Mouse (Mus musculus): Measurements from ENCODE around the gene Asah2.
"Not testable (repeated sequence)": the region's sequence is repeated elsewhere in the genome, so short reads cannot be mapped to it uniquely, and the experiment has no call there.

Gene Asah2

DNA sequence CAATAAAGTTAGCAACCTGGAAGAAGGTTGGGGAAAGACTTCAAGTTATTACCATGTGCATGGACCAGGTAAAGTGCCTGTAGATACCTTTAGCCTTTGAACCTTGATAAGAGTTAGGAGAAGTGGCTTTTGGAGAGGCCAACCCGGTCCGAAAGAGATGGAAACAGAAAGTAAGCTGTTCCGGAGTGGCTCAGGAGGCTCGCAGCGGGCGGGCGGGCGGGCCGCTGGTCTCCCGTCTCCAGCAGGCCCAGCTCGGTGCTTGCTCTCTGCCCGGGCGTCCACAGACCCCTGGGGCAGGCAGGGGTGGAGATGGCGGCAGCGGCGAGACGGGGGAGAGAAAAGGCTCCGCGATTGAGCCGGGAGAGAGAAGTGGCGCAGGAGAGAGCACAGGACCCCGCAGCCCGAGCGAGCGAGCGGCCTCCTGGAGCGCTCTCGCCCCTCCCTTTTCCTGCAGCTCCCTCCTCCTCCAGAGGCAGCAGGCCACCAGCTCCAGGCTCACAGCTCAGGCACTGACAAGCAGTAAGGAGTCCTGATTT, at the start of gene Asah2:
Asah2 (minus strand) TSS at position 441 of the 536 bp plus-strand sequence.
- DNase-seq = peak; percentile 78

DNA sequence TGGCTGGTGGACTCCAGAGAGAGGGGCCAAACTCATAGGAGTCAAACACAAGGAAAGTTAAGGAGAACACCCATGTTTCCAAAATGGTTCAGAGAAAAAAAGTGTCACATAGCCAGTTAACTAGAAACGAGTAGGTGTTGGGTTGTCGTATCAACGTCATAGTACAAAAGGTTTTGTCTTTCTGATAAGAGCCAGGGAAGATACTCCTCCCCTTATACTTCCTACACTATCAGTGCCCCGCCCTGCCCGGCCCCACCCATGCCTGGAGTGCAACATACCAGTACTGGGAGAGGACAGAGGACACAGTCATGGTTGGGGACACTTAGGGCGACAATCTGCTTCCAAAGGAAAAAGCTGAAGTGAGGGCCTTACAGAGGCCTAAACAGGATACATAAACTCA, 49.0 kb upstream of the Asah2 start:
- DNase-seq = no peak

GRCm38 (mm10) chr19:32152529-32152928, 44.5 kb upstream of the Asah2 start:
- DNase-seq = no peak

DNA sequence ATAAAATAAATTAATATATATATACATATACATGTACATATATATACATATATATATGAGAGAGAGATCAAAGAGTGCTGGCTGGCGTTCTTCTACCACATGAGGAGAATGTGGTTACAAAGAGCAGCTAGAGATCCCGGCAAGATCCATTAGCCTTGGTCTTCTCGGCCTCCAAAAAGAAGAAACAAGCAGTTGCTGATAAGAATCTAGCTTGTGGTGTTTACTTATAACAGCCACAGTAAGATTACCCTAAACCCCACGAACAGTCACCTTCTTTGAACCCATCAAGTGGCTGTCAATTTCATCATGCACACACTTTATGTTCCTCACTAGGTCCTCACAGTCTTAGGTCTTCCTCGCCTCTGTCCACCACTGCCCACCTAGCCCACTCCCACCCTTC, 40.7 kb upstream of the Asah2 start:
- DNase-seq = no peak

DNA sequence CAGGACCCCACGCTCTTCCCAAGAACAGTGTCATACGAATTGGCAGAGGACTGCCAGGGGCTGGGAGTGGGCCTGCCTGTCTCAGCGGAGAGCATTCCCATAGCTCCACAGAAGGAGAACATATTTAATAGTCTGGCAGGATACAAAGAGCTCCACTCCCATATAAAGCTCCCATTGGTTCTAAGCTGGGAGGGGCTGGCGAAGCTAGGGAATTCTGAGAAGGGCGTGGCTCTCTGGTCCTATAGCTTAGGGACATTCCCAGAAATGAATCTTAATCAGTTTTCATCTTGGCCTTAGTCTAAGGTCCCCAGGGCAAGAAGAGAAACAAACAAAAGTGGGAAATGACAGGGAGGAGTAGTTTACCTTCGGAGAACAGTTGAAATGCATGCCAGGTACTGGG, 34.4 kb upstream of the Asah2 start:
- DNase-seq = no peak

DNA sequence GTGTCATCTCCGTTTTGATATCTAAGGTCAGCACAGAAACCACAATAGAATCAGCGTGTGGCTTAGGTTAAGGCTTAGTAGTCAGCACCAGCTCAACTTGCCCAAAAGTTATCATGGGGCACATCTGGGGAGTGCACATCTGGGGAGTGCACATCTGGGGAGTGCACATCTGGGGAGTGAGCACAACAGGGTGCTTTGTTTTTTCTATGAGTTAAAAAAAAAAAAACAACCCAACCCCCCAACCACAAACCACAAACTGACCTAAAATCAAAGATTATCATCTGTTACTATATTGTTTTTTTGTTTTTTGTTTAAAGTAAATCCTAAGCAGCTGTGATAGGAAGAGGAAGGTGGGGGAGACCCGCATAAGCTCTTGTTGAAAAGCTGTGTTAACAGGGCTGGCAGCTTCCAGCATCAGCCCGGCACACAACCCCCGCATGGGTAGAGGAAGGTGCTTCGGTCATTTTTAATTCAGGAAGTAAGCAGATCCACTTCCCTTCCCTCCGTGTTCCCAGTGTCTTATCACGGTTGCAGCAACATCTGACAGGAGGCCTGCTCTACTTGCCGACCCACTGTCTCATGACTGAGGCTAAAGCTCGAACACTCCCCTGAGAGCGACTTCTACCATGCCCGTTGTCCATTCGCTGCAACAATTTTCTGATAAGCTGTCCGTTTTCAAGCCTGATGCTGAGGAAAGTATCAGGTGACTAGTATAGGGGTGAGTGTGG, 30.5 kb upstream of the Asah2 start:
- peak; percentile 64 for DNase-seq

DNA sequence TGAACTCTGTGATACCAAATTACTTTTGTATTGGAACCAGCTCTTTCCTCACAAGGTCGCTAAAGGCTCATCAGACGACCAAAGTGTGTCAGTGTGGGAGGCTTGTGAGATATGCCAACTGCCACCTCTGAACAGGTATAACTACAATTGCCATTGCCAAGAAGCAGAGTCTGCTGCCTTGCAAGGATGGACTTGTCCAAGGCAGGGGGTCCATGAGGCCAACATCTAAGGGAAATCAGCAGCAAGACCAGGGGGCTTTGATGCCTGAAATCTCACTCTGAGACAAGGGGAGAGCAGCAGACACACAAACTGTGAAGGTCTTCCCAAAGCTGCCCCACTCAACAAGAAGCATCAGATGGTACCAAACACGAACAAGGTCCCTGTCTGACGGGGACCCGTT, 29.9 kb upstream of the Asah2 start:
- no peak for DNase-seq

DNA sequence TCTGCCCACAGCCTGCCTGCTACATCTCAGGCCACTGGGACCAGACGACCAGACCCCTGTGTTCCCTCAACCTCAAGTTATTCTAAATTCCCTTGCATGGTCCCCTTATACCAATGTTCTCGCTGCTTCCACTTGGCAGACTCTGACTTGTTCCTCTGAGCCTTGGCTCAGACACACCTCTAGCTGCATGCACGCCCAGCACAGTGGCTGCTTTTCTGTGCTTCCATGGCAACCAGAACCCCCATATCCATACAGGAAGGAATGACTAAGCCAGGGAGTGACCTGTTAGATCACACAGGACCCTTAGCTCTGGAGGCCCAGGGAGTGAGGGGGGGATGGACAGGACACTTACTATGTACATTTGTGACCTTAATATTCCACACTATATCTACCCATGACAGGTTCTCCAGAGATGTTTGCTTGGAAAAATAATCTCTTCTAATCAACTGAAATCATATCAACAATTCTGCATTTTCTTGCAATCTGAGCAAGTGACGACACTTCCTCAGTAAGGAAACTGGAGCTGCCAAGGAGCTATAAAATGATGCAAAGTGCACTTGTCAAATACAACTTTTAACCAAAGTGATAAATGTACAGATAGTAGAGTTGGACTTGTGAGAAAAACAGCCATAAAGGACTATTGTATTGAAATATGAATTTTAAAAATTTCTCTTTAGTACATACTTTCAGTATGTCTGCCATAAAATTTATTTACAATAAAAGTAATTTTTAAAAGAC, 29.0 kb upstream of the Asah2 start:
- no peak for DNase-seq

GRCm38 (mm10) chr19:32131707-32132488, 23.9 kb upstream of the Asah2 start:
- DNase-seq = not testable (repeated sequence)

DNA sequence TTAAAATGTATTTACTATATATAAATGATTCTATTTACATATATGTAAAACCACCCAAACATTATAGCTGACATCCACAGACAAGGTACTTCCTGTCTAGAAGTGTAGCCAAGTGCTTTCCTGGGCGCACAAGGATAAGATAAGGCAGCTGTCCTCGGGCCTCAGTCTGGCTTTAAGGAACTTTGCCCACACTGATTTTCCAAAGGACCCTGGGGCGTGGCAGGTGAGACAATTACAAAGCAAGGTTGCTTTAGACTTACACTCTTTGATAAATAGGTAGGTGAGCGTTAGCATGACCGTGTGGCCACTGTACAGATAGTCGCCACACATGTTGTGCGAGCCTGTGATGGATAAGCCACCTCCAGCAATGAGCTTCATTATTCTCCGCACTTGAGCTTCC, 21.3 kb upstream of the Asah2 start:
- DNase-seq = no peak

GRCm38 (mm10) chr19:32127180-32127850, 19.3 kb upstream of the Asah2 start:
- DNase-seq = peak; percentile 42

DNA sequence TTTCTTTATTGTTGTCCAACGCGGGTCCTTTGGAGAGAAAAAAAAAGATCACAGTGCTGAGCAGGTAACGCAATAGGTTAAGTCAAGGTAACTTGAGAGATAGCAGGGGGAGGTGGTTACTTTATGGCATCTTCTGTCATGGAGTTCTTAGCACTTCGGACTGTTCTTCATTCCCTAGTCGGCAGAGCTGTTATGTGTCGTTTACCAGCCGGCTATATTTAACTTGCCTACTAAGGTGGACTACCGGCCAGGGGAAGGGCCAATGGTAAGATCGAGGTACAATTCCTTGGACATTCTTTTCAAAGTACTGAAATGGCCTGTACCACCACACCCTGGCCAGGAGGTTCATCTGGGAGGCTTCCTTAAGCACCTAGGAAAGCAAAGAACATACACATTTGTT, 16.1 kb upstream of the Asah2 start:
- no peak for DNase-seq

DNA sequence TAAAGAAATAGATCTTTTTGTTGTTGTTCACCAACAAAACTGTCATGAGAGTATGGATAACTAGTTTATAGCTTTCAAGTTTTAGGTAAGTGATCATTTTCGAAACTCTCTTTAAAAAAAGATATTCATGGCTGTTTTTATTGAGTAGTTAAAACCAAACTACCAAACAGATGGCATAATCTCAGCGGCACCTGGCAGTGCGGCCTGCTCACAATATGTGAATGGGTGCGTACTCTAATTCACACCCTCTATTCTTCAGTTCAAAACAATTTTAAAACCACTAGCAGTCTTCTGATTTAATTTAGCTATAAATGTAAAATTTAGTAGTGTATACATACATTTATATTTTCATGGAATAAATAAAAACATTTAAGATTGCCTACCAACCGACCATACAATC, 15.2 kb upstream of the Asah2 start:
- DNase-seq = no peak

GRCm38 (mm10) chr19:32120798-32121197, 12.8 kb upstream of the Asah2 start:
- no peak for DNase-seq

DNA sequence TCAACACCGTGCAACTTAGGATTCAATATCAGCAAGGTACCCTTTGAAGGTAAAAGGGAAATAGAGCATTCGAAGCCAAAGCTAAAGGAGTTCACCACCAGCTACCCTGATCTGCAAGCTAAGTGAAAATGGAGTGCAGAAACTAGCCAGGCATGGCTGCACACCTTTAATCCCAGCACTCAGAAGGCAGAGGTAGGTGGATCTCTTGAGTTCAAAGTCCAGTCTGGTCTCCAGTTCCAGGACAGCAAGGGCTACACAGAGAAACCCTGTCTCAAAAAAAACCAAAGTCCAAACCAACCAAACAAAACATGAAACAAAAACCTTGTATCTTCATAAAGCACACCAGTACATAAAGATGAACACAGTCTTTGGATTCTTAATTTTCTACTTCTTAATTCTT, 11.7 kb upstream of the Asah2 start:
- DNase-seq = no peak

- no peak for DNase-seq
Observed at GRCm38 (mm10) chr19:32118496-32118895, 10.5 kb upstream of the Asah2 start.

GRCm38 (mm10) chr19:32117484-32118018, 9.5 kb upstream of the Asah2 start:
- peak; percentile 42 for DNase-seq

DNA sequence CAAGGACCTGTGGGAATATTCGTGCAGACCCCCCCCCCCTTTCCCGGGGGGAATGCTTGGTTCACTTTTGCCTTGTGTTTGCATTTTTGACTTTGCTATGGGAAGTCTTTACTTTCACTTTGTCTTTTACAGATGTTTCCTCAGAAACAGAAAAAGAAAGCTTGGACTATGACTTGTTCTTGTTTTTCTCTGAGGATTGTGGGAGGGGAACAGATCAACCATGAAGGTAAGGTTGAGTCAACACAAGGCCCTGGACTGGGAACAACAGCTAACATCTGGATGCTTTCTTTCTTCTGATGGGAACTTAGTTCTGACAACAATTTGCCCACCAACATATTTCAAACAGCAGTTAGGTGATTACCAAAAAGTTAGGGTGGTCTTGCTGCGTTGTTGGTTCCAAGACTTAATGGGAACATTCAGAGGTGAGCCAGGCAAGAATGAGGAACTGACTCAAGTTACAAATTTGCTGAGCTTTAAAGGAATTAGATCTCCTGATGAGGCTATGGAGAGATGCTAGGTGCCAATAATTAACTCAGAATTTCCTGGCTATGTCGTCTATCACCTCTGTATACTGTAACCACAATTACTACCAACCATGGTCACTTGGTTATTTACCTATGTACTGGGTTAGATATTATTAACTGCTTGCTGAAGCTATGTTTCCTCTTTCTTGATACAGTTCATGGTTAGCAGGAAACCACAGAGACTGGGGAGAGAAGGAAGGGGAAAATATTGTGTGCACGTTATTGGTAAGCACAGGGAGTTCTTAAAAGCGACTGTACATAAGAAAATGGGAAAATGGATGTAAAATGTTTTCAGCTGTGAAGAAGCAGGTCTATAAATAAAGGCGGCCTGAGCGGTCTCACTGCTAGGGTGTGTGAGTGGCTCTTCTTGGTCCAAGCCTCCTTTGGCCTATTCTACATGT, 4.1 kb upstream of the Asah2 start:
- DNase-seq = no peak

- DNase-seq = no peak
Observed at GRCm38 (mm10) chr19:32106750-32107149, 1.3 kb downstream of the Asah2 start.

DNA sequence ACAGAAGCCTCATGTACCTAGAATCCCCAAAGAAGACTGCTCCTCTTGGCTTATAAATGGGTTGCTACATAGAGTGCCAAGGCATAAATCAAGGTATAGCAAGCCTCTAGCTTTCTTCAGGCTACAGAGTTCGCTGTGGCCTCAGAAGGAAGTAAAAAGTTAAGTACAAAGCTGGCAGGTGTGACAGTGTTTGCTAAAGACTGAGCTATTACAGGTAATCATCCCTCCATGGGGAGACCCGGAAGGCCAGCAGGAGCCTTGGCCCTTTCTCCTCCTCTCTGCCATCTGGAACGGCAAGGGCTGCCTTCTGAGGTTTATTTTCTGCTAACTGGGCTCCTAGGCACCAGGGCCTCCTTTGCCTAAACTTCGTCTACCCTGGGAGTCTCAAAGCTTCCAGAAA, 3.8 kb downstream of the Asah2 start:
- DNase-seq = no peak

GRCm38 (mm10) chr19:32102976-32103300, 5.1 kb downstream of the Asah2 start:
- DNase-seq = no peak

Measured in thymus, postnatal 14 days (tissue).